Mouse (Mus musculus): ENCODE measurements at regions not wholly inside any gene's neighbourhood (a gene's known extent, or its start where the extent isn't known, plus 50 kb on each side); places are given as distances from the start of the nearest gene placed in this dataset.

DNA sequence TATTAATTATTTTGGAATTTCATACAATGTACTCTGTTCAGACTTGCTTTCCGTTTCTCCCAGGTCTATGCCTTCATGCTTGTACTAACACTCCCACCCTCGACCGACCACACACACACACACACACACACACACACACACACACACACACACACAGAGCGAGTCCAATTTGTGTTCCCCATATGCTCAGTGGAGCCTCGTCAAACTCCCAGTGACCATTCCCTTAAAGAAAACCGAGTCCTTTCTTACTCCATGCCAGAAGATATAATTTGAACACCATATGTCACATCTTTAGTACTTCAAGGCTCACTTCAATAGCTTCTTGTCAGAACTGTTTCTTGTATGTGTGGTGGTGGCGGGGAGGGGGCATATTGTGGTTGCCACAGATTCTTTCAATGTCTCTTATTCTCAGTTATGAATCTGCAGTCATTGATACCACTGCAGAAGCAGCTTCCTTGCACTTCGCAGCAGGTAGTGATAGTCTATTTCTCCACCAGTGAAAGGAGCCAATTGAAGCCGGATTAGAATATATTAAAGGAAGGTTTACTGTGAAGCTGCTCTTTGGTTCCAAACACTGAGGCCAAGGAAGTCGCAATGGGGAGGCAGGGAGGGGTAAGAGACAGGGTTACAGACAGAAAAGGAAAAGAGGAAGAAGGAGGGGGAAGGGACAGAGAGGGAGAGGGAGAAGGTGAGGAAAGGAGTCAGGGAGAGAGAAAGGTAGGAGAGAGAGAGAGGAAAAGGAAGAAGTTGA, 672.3 kb downstream of the Vgll3 start:
- DNase-seq (ENCODE audit: extremely low spot score in 1 of 2, low spot score in 2 of 2): no peak
- H3K27ac ChIP-seq: no peak overlapping the region
- TF ChIP-seq CTCF (IDR thresholded peaks at IDR 0.05): no peak
- no peak overlapping the region for H3K4me3 ChIP-seq
- intact Hi-C loops (cut with DNase I): no loop called here

DNA sequence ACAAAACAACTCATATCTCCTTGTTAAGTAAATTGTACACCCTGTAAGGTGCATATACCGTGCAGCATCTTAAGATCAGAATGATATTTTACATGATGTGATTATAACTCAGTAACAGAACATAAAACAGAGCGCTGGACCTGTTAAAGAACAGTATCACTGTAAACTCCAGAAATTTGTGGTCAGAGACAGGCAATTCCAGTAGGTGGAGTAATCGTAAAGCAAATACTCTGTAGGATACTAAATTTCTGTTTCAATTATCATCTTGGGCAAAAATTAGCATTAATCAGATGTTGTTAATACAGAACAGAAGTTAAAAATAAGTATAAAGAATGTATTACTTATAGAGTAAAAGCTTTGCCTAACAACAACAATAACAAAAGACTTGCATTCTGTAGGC, 680.5 kb downstream of the Vgll3 start:
- DNase-seq (ENCODE audit: extremely low spot score in 1 of 2, low spot score in 2 of 2): no peak
- Histone ChIP-seq H3K4me3 (no peak overlapping the region), H3K27ac (no peak overlapping the region)
- TF ChIP-seq CTCF (IDR thresholded peaks at IDR 0.05): peak; percentile 61
- intact Hi-C loops (cut with DNase I): no loop called here
